In the genomic region with DNA sequence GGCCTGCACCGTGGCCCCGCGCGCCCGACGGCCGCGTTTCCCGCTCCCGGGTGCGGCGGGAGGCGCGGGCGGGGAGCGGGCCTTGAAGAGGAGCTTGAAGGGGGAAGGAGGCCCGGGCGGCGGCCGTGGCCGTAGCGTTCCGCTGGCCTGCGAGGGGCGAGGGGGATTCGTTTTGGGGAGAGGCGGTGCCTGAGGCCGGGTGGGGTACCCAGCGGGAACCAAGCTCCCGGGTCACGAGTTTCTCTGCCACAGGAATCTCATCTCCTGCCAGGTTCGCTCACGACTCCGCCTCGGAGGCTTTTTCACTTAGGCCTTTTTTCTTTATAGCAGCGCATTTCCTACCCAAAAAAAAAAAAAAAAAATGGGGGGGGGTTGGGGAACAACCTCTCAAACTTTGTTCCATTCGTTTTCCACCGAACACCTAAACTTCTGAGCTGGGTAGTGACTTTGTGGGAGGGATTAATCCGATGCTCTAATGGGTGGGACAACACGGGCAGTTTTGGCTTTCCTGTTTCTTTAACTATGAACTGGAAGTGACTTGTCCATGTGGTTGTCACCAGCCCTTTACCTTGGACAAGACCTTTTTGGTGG, we compare ENCODE assay signal across 8 mouse cellular contexts. TPM values are rescaled to one million over a fixed set of nuclear protein-coding genes. Genes with fewer than 3 reads are reported as not detected.
DNase-seq lines count a peak whose midpoint lies in the region; ATAC-seq and TF ChIP-seq lines count a peak whose summit lies in the region.

No protein-coding gene starts in this region.

- peak; percentile 53 to 68 for DNase-seq in kidney, postnatal 4 days
- peak; percentile 78 for DNase-seq in lung, postnatal 0 days (ENCODE audit: low spot score)
- DNase-seq in right cerebral cortex, adult 2 months (ENCODE audit: low spot score in 2 of 2): peak; percentile 18 to 21
- peak; percentile 42 for DNase-seq in urinary bladder, postnatal 25 days (ENCODE audit: low spot score)

- 0% methylated on average over 30 of the region's 40 CpGs for WGBS in heart, embryonic 15.5 days
- WGBS in lung, postnatal 0 days: under 1% methylated on average over 17 of the region's 40 CpGs

- no peak for TF ChIP-seq POLR2A in bone marrow macrophage, adult 2 months (IDR thresholded peaks at IDR 0.05; ENCODE audit: borderline replicate concordance, low read depth, low read length)

- H3K36me3 ChIP-seq in E14TG2a.4 (ENCODE audit: insufficient read depth, low read length): peaks cover 48% of the 10 kb centered on the region
- H3K36me3 ChIP-seq in erythroblast, embryonic 14.5 days (ENCODE audit: control insufficient read depth): peaks cover 40% of the 10 kb centered on the region
- peaks cover 18% of the 10 kb centered on the region for H3K36me3 ChIP-seq in heart, embryonic 15.5 days
- peaks cover 4% of the 10 kb centered on the region; the same call in 1 of the 2 replicates for H3K36me3 ChIP-seq in lung, postnatal 0 days (ENCODE audit: insufficient read depth, low read length)

- peaks cover 62% of the 10 kb centered on the region for H3K4me1 ChIP-seq in E14TG2a.4 (replicated peaks; ENCODE audit: low read depth, low read length)
- H3K4me1 ChIP-seq in bone marrow macrophage, adult 2 months (ENCODE audit: control insufficient read depth, insufficient read depth, low read length): peaks cover 13% of the 10 kb centered on the region
- peaks cover 34% of the 10 kb centered on the region for H3K4me1 ChIP-seq in erythroblast, embryonic 14.5 days (ENCODE audit: control insufficient read depth)
- H3K4me1 ChIP-seq in heart, embryonic 15.5 days (replicated peaks): peaks cover 17% of the 10 kb centered on the region
- H3K4me1 ChIP-seq in lung, postnatal 0 days (ENCODE audit: insufficient read depth, low read depth, low read length): peaks cover 5% of the 10 kb centered on the region

- peak overlapping the region; percentile 93 for H3K9ac ChIP-seq in heart, embryonic 15.5 days
- peak overlapping the region; percentile 98 for H3K9ac ChIP-seq in lung, postnatal 0 days (replicated peaks; ENCODE audit: low read depth)

- TF ChIP-seq CTCF in E14TG2a.4 (conservative IDR thresholded peaks at IDR 0.05; ENCODE audit: low read length): no peak
- TF ChIP-seq CTCF in bone marrow macrophage, adult 2 months (IDR thresholded peaks at IDR 0.05; ENCODE audit: low read depth, low read length): no peak
- TF ChIP-seq CTCF in lung, postnatal 0 days (IDR thresholded peaks at IDR 0.05): no peak

- peak overlapping the region; percentile 90 for H3K27ac ChIP-seq in bone marrow macrophage, adult 2 months (ENCODE audit: insufficient read depth, low read depth, low read length)
- peak overlapping the region; percentile 99 for H3K27ac ChIP-seq in heart, embryonic 15.5 days
- H3K27ac ChIP-seq in lung, postnatal 0 days (ENCODE audit: low read length): peak overlapping the region; percentile 100

- H3K27me3 ChIP-seq in E14TG2a.4 (ENCODE audit: insufficient read depth, low read length): no peaks in the 10 kb centered on the region
- H3K27me3 ChIP-seq in erythroblast, embryonic 14.5 days (ENCODE audit: control insufficient read depth): no peaks in the 10 kb centered on the region
- no peaks in the 10 kb centered on the region for H3K27me3 ChIP-seq in heart, embryonic 15.5 days
- H3K27me3 ChIP-seq in lung, postnatal 0 days (replicated peaks; ENCODE audit: insufficient read depth, low read length): no peaks in the 10 kb centered on the region

- H3K4me2 ChIP-seq in heart, embryonic 15.5 days: peak overlapping the region; percentile 69
- H3K4me2 ChIP-seq in lung, postnatal 0 days (replicated peaks; ENCODE audit: low read depth, low read length): peak overlapping the region; percentile 63

- peak overlapping the region; percentile 99 for H3K4me3 ChIP-seq in E14TG2a.4 (replicated peaks; ENCODE audit: low read length)
- H3K4me3 ChIP-seq in bone marrow macrophage, adult 2 months (ENCODE audit: insufficient read depth, low read length): peak overlapping the region; percentile 98
- peak overlapping the region; percentile 100 for H3K4me3 ChIP-seq in erythroblast, embryonic 14.5 days (replicated peaks)
- peak overlapping the region; percentile 99 for H3K4me3 ChIP-seq in heart, embryonic 15.5 days
- H3K4me3 ChIP-seq in lung, postnatal 0 days (ENCODE audit: low read depth, low read length): peak overlapping the region; percentile 99

- no peaks in the 10 kb centered on the region for H3K9me3 ChIP-seq in E14TG2a.4 (ENCODE audit: low read length)
- no peaks in the 10 kb centered on the region for H3K9me3 ChIP-seq in erythroblast, embryonic 14.5 days (ENCODE audit: control insufficient read depth, low read length)
- no peaks in the 10 kb centered on the region for H3K9me3 ChIP-seq in heart, embryonic 15.5 days (replicated peaks)
- H3K9me3 ChIP-seq in lung, postnatal 0 days (ENCODE audit: low read length): no peaks in the 10 kb centered on the region

- peak; percentile 17; the same call in 1 of the 2 replicates for TF ChIP-seq EP300 in lung, postnatal 0 days (IDR thresholded peaks at IDR 0.05)

- no peak; the same call in 1 of the 2 replicates for ATAC-seq in heart, embryonic 15.5 days (replicated peaks; ENCODE audit: insufficient number of reproducible peaks, insufficient read depth, low FRiP score, low read depth)
- no peak for ATAC-seq in lung, postnatal 0 days

RNA-seq across cellular contexts. Expression of a gene that starts 1.7 kb away (rescaled TPM):
- polyA plus RNA-seq in bone marrow macrophage, adult 2 months (2012; ENCODE audit: insufficient read depth, insufficient read length, missing spikeins): 40.8 and 50.4 TPM in 2 replicates
- polyA plus RNA-seq in erythroblast, embryonic 14.5 days (2012): 1.0 and 1.1 TPM in 2 replicates
- polyA plus RNA-seq in heart, embryonic 15.5 days (2015; fragmentation: Nextera tagmentation; extraction: Ambion mirVana): 3.7 TPM in 2 replicates
- 4.1 and 5.2 TPM in 2 replicates for polyA plus RNA-seq in lung, postnatal 0 days (2015; fragmentation: Nextera tagmentation; extraction: Ambion mirVana)

RNA-seq across cellular contexts. Expression of a gene that starts 37.4 kb away (rescaled TPM):
- not detected in 2 replicates for polyA plus RNA-seq in bone marrow macrophage, adult 2 months (2012; ENCODE audit: insufficient read depth, insufficient read length, missing spikeins)
- polyA plus RNA-seq in erythroblast, embryonic 14.5 days (2012): not detected in 2 replicates
- polyA plus RNA-seq in heart, embryonic 15.5 days (2015; fragmentation: Nextera tagmentation; extraction: Ambion mirVana): not detected in 2 replicates
- not detected in 2 replicates for polyA plus RNA-seq in lung, postnatal 0 days (2015; fragmentation: Nextera tagmentation; extraction: Ambion mirVana)

Comparison
In these comparisons a context has a peak if more than half of its experiments do, and no peak if none do; other contexts are left out.
1. DNase-seq: peak in every context shown above with its lines; median percentile 78 in lung, postnatal 0 days; 60 in kidney, postnatal 4 days; 42 in urinary bladder, postnatal 25 days; 20 in right cerebral cortex, adult 2 months.